Mouse (Mus musculus) heart, postnatal 25 days (tissue): Measurements from ENCODE around the gene Pcsk6. TPM values are rescaled to one million over a fixed set of nuclear protein-coding genes. Genes with fewer than 3 reads are reported as not detected.
"Not testable (repeated sequence)": the region's sequence is repeated elsewhere in the genome, so short reads cannot be mapped to it uniquely, and the experiment has no call there.

Source experiments
- DNase-seq: peaks from one replicate; pipeline ENCODE4 v3.0.0; 2022; ENCODE audit warnings: low spot score
- intact Hi-C: fragments of 180-260 bp; cut with DNase I; formaldehyde crosslinking; loops from one replicate; pipeline ENCODE4 v1.15.1; 2025
- total RNA-seq, 2 experiments: library from RNA; stranded (reverse); gene quantifications; 2 replicates each; pipeline ENCODE4 v1.2.3; 2021

Gene Pcsk6
- 10 to 100 TPM; 45.7 to 56.1 TPM for total RNA-seq

DNA sequence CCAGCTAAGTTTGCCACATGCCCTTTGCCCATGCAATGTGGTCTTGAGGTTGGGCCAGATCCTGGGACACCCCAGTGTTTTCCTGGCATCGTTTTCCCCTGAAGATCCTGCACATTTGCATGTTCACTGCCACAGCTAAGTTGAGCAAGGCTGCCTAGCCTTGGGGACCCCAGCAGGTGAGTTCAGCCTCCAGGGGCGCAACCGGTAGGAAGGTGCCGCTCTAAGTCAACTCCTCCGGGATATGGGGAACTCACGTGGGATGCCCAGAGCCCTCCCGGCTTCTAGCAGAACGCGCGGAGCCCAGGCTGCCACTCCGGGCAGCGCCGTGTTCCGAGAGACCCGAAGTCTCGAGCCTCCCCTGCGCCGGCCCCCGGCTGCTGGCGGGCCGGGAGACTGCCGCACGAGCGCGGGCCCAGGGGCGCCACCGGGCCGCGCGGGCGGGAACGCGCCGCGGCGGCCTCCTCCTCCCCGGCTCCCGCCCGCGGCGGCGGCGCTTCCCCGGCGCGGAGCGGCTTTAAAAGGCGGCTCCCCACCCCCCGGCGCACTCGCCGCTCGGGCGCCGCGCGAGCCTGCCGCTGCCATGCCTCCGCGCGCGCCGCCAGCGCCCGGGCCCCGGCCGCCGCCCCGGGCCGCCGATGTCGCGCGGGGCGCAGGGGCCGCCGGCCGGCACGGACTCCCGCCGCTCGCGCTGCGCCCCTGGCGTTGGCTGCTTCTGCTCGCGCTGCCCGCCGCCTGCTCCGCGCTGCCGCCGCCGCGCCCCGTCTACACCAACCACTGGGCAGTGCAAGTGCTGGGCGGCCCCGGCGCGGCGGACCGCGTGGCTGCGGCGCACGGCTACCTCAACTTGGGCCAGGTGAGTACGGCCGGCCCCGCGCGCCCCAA, at the start of gene Pcsk6:
TSS of gene Pcsk6 (plus strand) at position 144 of the 882 bp plus-strand sequence.
- no peak for DNase-seq
- intact Hi-C loops = loop anchor here (5.0 kb wide), 2 partner anchors 40 to 190 kb away; no protein-coding TSS in a partner anchor

DNA sequence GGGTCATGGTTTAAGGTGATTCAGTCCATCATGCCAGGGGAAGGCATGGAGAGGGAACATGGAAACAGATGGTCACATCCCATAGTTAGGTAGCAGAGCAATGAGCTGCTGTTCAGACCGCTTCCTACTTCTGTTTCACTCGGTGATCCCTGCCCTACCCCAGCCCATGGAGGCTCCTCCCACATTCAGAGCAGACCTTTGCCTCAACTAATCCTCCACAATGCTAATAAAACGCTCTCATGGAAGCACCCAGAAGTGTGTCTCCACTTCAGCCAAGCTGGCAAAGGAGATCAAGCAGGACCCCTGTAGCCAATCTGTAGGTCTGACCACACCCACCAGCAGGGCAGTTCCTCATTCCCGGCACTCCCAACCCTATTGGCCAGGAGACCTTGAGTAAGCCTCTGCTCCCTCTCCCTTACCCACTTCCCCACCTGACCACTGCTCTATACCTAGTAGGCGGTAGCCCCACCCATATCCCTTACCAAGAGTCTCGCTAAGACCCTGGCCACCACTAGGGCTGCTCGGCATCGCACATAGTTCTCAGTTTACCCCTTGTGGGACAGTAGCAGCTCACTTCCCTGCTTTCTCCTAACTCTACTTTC, 47.8 kb upstream of the Pcsk6 start:
- DNase-seq = no peak
- intact Hi-C loops = no loop called here

DNA sequence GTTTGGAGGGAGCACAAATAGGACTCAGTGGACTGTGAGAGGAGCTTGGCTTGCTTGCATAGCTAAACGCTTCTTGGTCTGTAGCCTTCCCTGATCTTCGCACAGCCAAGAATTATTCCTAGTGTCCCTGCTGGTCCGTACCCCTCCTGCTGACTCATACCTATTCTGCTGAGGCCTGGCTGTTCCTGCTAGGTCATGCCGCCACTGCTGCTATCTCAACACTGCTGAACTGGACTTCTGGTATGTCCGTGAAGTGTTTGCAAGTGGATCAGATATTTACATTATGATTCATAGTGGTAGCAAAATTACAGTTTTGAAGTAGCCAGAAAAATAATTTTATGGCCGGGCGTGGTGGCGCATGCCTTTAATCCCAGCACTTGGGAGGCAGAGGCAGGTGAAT, 44.0 kb upstream of the Pcsk6 start:
- intact Hi-C loops = no loop called here
- DNase-seq = no peak

DNA sequence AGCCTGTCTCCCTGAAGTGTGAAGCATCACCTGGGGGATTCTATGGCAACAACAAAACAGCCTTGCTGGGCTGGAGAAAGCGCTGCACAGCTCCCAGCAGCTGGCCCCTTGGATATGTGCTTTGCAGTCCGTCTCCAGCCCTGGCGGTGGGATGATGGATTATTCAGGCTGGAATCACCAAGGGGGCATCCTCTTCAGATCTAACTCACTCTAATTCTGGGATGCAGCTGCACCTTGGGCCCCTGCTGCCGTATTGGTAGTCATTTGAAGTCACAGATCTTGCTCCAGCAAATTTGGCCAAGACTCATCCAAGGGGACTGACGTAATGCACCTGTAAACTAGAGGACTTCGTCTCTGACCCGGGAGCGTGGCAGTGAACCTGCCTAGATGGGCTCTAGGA, 41.1 kb upstream of the Pcsk6 start:
- no peak for DNase-seq
- intact Hi-C loops = no loop called here

DNA sequence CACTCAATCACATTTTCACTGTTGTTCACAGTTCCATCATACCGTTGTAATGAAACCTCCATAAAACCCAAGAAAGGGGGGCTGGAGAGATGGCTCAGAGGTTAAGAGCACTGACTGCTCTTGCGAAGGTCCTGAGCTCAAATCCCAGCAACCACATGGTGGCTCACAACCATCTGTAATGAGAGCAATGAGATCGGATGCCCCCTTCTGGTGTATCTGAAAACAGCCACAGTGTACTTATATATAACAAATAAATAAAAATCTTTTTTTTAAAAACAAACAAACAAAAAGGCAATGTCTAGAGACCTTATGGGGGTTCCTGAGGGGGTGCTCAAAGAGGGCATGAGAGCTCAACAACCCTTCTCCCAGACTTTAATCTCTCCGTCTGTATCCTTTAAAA, 39.6 kb upstream of the Pcsk6 start:
- DNase-seq, intact Hi-C loops: not testable (repeated sequence)

DNA sequence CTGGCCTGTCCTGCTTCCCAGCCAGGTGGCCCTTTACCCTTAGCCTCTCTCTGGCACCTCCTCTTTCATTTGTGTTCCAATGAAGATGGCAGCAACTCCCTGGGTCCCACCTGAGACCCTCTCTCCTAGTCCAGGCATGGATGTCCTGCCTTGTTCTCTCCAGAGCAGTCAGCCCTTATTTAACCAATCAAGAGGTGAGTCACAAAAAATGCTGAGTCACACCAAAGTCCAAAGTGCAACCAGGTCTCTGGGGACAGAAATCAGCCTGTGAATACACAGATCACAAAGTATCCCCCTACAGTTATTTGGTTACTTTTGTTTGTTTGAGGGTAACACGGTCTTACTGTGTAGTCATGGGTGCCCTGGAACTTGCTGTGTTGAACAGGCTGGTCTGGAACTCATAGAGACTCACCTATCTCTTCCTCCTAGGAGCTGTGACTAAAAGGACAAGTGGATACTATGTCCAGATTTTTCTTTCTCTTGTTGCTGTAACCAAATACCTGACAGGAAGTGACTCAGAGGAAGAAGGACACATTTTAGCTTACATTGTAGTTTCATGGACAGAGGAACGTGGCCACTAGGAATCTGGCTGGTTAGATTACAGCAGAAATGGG, 38.9 kb upstream of the Pcsk6 start:
- intact Hi-C loops = no loop called here
- no peak for DNase-seq

DNA sequence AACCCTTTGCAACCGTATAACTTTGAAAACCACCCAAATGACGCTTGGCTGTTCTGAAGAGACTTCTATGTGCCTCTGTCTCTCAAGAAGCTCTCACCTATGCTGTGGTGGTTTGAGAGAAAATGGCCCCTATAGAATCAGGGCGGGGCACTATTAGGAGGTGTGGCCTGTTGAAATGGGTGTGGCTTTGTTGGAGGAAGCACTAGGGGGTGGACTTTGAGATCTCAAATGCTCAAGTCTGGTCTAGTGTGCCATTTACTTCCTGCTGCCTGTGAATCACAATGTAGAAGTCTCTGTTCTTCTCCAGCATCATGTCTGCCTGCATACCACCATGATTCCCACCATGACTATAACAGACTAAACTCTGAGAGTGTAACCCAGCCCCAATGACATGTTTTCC, 21.8 kb upstream of the Pcsk6 start:
- intact Hi-C loops = loop anchor here (5.0 kb wide), 1 partner anchor 62 kb away; no protein-coding TSS in a partner anchor

DNA sequence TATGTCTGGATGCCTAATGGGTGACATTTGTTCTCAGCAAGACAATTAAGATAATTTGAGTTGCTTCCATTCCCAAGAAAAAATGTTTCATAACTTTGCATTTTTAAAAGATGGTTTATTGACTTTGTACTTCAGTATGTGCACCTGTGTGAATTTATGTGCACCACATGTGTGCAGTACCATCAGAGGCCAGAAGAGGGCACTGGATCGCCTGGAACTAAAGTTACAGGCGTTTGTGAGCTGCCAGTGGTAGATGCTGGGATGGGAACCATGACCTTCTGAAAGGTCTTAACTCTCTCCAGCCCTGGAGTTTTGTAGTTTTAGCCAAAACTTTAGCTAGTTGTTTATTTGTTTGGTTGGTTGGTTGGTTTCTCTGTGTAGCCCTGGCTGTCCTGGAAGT, 18.3 kb upstream of the Pcsk6 start:
- intact Hi-C loops = loop anchor here (5.0 kb wide), 1 partner anchor 66 kb away; no protein-coding TSS in a partner anchor
- DNase-seq = no peak

More for the DNA sequence above, 21.8 kb upstream of the Pcsk6 start:
- DNase-seq = no peak

DNA sequence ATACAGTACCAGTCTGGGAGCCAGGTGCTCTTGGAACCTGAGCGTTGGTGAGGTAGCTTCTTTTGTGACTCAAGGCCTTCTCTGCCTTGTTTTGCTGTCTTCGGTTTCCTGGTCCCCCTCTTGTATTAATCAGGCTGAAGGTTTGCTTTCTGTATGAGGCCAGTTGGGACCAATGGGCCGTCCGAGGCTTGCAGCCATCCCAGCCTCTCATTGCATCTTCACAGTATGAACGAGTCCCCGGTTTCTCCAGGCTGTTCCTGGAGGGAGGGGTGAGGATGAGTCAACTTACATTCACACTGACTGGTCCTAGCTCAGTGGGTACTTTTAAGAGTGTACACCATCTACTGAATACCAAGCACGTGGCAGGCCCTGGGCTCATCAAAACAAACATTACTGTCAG, 553 bp upstream of the Pcsk6 start:
- no peak for DNase-seq
- intact Hi-C loops = loop anchor here (5.0 kb wide), 2 partner anchors 41 to 191 kb away; no protein-coding TSS in a partner anchor

DNA sequence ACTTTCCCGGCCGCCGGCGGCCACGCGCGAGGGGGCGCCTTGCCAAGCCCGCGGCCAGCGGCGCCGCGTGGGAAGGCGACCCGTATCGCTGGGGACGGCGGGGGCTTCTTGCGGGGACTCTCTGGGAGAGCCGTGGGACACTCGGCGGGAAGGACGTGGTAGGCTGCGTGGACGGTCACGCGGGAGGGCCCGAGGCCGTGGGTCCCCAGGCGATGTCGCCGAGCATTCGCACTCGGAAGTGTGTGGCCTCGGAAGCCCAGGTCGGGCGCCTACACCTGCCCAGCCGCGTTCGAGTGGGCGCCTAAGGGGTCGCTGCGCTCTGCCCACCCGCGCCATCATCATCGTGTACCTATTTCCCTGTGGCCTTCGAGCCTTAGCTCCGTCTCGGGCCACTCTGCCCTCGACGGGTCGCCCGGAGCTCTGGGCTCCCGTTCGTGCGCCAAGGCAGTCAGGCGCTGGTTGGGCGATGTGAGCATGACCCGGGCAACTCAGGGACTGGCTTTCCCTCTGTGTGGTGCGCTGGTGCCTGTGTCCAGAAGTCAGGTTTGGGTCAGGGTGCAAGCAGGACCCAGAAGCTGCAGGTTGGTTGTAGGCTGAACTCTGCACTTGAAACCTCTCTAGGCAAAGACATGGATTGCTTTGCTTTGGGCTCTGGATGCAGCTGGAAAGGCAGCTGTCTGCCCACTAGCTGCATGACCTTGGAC, 1.1 kb downstream of the Pcsk6 start:
- intact Hi-C loops = loop anchor here (5.0 kb wide), 2 partner anchors 40 to 190 kb away; no protein-coding TSS in a partner anchor
- no peak for DNase-seq

DNA sequence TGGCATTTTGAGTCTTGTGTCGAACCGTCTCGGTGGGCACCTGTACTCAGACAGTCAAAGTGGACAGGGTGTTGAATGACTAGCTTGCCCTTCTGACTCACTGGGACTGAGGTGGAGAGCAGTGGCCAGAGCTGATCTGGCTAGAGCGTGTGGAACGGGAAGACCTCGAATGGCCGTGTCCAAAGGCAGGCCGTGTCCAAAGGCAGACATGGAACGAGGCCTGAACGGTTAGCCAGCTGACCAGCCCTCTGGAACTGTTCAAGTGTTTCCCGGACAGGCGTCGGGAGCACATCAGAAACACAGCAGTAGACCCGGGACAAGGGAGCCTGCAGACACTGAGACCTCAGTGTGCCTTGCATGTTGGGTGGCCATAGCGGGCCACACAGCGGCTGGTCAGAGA, 7.6 kb downstream of the Pcsk6 start:
- DNase-seq = peak; percentile 40
- intact Hi-C loops = no loop called here

DNA sequence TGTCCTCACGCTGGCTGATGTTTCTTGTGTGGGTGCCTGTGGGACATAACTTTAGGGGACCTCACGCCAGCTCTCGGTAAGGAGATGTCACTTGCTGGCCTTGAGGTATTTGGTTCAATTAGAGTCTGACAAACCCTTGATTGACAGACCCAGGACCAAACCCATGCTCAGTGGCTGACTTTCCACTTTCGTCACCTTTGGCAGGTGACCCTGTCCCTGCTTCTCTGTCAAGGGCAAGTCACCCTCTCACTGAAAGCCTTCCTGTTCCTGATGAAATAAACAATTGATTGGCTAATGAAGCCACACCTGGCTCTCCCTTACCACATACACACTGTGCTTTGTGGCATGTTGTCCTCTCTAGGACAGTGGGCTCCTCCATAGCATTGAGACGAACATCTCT, 8.3 kb downstream of the Pcsk6 start:
- DNase-seq = no peak
- intact Hi-C loops = no loop called here

DNA sequence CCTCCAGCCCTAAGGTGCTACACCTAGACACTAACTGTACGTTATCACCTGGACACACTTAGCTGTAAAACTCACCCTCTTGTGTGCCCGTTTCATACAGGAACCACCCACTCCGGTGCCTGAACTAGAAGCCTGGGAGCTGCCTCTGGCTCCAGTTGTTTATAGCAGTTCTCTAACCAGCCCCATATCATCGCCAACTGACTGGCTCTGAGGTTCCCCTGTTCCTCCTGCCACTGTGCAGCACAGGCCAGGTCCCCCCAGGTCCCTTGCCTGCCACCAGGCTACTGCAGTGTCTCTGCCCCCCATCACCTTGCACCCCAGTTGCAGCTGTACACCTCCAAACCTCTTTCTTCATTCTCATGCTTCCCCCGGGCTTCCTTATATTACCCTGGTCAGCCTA, 8.7 kb downstream of the Pcsk6 start:
- intact Hi-C loops = no loop called here
- no peak for DNase-seq

DNA sequence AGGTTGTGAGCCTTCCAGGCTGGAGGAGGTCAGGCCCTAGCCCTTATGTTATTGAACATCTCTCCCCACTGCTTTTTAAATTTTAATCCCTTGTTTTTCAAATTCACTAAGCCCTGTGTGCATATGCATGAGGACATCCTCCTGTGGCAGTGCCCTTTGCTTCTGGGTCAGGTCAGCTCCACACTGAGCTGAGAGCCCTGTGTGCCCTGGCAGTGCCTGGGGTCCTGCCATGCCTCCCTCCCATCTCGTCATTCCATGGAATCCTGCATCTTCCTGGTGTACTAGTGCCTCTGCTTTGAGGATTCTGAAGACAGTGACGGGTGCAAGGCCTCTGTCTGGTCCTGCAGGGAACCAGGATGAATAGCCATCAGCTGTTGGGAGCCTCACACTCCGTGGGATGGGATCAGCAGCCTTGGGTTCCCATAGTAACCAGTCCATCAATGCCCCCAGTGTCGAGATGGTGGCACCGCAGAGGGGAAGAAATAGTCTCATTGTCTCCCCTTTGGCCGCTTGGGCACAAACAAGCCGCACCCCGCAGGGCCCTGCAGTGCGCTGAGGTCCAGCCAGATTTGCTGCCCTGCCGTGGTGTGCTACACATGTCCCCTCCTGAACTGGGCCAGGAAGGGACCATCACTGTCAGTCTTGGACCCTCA, 9.5 kb downstream of the Pcsk6 start:
- intact Hi-C loops = no loop called here
- DNase-seq = no peak

DNA sequence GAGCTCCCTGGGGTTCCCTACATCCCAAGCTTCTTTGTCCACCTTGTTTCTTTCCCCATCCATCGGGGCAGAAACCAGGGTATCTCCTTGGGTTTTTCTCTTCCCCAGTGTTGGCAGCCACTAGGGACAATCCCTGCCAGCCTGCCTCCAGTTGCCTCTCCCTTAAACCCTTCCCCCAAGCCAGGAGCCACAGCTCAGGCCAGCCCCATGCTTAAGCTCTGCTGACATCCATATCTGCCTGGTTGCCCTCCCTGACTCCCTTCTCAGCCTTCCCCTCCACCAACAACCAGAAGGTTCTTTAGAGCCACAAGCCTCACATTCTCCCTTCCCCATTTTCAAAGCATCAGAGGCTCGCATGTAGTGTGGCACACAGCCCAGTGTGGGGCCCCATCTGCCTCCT, 10.3 kb downstream of the Pcsk6 start:
- intact Hi-C loops = no loop called here

DNA sequence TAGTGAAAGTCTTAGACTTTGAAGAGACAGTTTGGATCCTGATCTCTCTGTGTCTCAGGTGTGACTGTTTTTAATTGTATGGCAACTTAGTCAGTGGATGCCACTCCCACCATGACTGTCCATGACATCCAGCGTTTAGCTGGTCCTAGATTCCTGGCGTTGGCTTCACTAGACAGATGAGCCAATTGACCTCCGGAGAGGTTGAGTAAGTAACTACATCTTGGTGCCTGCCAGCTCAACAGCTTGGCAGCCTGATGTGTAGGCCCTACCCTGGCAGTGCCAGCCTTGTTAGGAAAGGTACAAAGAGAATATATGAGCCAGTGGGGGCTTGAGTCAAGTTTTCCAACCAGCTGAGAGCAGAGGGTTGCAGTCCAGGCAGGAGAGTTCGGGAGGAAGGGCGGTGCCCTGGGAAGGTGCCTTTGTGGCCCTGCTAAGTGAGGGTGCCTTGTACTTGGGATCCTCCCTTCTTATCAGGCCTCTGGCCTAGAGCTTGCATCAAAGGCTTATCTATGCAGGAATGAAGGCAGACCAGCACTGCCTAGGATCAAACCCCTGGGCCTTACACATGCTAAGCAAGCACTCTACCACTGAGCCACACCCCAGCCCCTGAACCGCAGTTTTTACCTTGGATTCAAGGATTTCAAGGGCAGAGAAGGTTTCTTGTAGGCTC, 11.8 kb downstream of the Pcsk6 start:
- intact Hi-C loops = no loop called here
- DNase-seq = no peak

More for the DNA sequence above, 10.3 kb downstream of the Pcsk6 start:
- no peak for DNase-seq

DNA sequence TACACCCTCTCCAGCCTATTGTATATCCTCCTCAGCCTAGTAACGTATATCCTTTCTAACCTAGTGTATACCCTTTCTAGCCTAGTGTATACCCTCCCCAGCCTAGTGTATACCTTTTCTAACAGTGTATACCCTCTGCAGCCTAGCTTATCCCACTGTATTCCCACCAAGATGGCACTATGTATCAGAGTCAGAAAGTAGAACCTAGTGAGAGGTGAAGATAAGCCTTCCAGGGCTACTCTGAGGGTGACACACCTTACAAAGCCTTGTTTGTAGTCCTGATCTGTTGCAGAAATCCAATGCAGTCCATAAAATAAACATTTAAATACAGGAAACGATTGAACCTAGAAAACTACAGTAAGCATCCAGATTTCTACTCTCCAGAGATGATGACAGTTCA, 12.4 kb downstream of the Pcsk6 start:
- no peak for DNase-seq
- intact Hi-C loops = no loop called here

DNA sequence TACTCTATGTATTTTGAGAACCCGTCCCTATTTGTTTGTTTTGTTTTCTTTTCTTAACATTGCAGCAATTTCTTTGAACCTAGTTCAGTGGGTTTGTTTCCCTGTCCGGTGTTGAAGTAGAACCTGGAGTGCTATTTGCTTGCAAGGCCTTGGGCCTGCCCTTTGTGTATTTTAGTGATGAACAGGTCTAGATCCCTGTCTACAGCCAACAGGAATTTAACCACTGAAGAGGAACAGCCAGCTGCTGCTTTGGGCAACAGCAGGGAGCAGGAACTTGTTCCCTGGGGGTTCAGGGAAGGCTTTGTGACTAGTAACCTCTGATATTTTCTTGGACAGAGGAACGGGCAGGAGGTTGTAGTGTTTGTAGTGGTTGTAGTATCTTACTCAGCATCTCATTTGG, 15.1 kb downstream of the Pcsk6 start:
- intact Hi-C loops = no loop called here
- no peak for DNase-seq

DNA sequence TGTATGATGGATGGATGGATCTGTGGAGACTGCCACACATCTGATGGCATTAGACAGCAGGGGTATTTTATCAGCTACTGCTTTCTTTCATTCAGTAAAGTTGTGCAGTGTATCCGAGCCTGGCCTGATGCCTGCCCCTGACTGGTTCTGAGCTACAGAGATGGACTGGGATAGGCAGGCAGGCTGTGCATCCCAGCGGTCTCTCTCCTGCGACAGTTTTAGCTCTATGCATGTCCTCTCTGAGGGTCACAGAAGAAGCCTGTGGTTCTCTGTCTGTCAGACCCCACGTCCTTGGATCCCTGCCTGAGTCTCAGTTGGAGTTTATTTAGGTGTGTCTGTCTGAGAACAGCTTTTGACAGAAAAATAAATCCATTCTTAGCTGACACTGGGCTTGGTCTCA, 16.7 kb downstream of the Pcsk6 start:
- intact Hi-C loops = no loop called here
- no peak for DNase-seq
